Mouse (Mus musculus) CH12.LX (cell line): ENCODE measurements around the gene Spata25. TPM values are rescaled to one million over a fixed set of nuclear protein-coding genes. Genes with fewer than 3 reads are reported as not detected.
"Not testable (repeated sequence)": the region's sequence is repeated elsewhere in the genome, so short reads cannot be mapped to it uniquely, and the experiment has no call there.

ENCODE experiments used
- DNase-seq: peaks from one replicate; pipeline ENCODE4 v3.0.0-alpha.2; 2013; ENCODE audit errors: extremely low read depth
- H3K27ac ChIP-seq: 2 replicates; pipeline ENCODE4 v1.5.1; 2012; ENCODE audit warnings: low read depth, mild to moderate bottlenecking, control low read depth, moderate library complexity; ENCODE audit not compliant: insufficient read depth
- H3K27me3 ChIP-seq: replicated peaks from 2 replicates; pipeline ENCODE3; 2012; ENCODE audit warnings: inconsistent platforms
- H3K36me3 ChIP-seq, 2 experiments: replicated peaks in 1 of 2; 2 replicates each; pipeline versions ENCODE3 to v1.6.1; 2012; ENCODE audit warnings: inconsistent platforms in 1 of 2, low read length in 1 of 2, mild to moderate bottlenecking in 1 of 2, mixed read lengths in 1 of 2, moderate library complexity in 1 of 2; ENCODE audit not compliant: control insufficient read depth in 1 of 2, insufficient read depth in 1 of 2
- H3K4me1 ChIP-seq, 2 experiments: 2 replicates each; pipeline ENCODE4 v1.6.1; 2012; ENCODE audit warnings: inconsistent platforms in 1 of 2, moderate library complexity in 1 of 2; ENCODE audit not compliant: insufficient read depth in 2 of 2, control insufficient read depth in 1 of 2
- H3K4me2 ChIP-seq: 2 replicates; pipeline ENCODE4 v1.6.1; 2012; ENCODE audit warnings: low read depth, mild to moderate bottlenecking, control low read depth; ENCODE audit not compliant: poor library complexity, insufficient read depth, severe bottlenecking
- H3K4me3 ChIP-seq, 3 experiments: fragments of 150-350 bp in 1 of 3; sonication (generic) in 1 of 3; replicated peaks in 1 of 3; 2 replicates each; pipeline versions ENCODE3 to v1.5.1; 2011 to 2012; ENCODE audit warnings: low read depth in 2 of 3, low read length in 2 of 3, mild to moderate bottlenecking in 2 of 3, moderate library complexity in 2 of 3, control low read depth in 1 of 3, improper control_type of control experiment in 1 of 3, inconsistent platforms in 1 of 3, mixed read lengths in 1 of 3; ENCODE audit not compliant: poor library complexity in 1 of 3
- H3K79me2 ChIP-seq: replicated peaks from 2 replicates; pipeline ENCODE4 v1.6.1; 2012; ENCODE audit warnings: mild to moderate bottlenecking, moderate library complexity; ENCODE audit not compliant: control insufficient read depth, poor library complexity, insufficient read depth, severe bottlenecking; ENCODE audit errors: extremely low read depth
- H3K9ac ChIP-seq: 2 replicates; pipeline ENCODE4 v1.6.1; 2012; ENCODE audit warnings: low read depth, mild to moderate bottlenecking, control low read depth, moderate library complexity; ENCODE audit not compliant: insufficient read depth
- H3K9me3 ChIP-seq: replicated peaks from 2 replicates; pipeline ENCODE3; 2012; ENCODE audit warnings: low read length, inconsistent platforms, mixed read lengths
- CTCF ChIP-seq, 2 experiments: IDR thresholded peaks in 1 of 2; conservative IDR thresholded peaks in 1 of 2; 2 replicates each; pipeline ENCODE4 v1.5.1; 2011 to 2012; ENCODE audit warnings: low read depth in 2 of 2, low read length in 2 of 2, improper control_type of control experiment in 1 of 2, inconsistent platforms in 1 of 2, mild to moderate bottlenecking in 1 of 2, moderate library complexity in 1 of 2
- E2F4 ChIP-seq: IDR thresholded peaks from 2 replicates; pipeline ENCODE4 v1.6.1; 2011; ENCODE audit warnings: low read depth, low read length, improper control_type of control experiment; ENCODE audit not compliant: insufficient replicate concordance
- GABPA ChIP-seq: IDR thresholded peaks from 2 replicates; pipeline ENCODE4 v1.6.1; 2012; ENCODE audit warnings: low read depth, low read length, improper control_type of control experiment, inconsistent platforms; ENCODE audit not compliant: insufficient replicate concordance
- HCFC1 ChIP-seq: IDR thresholded peaks from 2 replicates; pipeline ENCODE4 v1.6.1; 2012; ENCODE audit warnings: low read depth, mild to moderate bottlenecking, inconsistent platforms, low read length, improper control_type of control experiment
- IRF4 ChIP-seq: IDR thresholded peaks from 2 replicates; pipeline ENCODE4 v1.6.1; 2014; ENCODE audit warnings: low read depth, mild to moderate bottlenecking, inconsistent platforms, low read length, improper control_type of control experiment
- MAX ChIP-seq: IDR thresholded peaks from 2 replicates; pipeline ENCODE4 v1.6.1; 2011; ENCODE audit warnings: low read length, improper control_type of control experiment
- MEF2A ChIP-seq: IDR thresholded peaks from 2 replicates; pipeline ENCODE4 v1.6.1; 2014; ENCODE audit warnings: low read depth, mild to moderate bottlenecking, inconsistent platforms, low read length, improper control_type of control experiment, borderline replicate concordance
- MYC ChIP-seq: IDR thresholded peaks from 2 replicates; pipeline ENCODE4 v1.6.1; 2011; ENCODE audit warnings: low read depth, mild to moderate bottlenecking, improper control_type of control experiment, low read length
- NELFE ChIP-seq: IDR thresholded peaks from 2 replicates; pipeline ENCODE4 v1.6.1; 2011; ENCODE audit warnings: low read depth, low read length, improper control_type of control experiment
- PAX5 ChIP-seq: IDR thresholded peaks from 2 replicates; pipeline ENCODE4 v1.6.1; 2012; ENCODE audit warnings: low read length, inconsistent platforms, mixed read lengths
- RCOR1 ChIP-seq: conservative IDR thresholded peaks from 2 replicates; pipeline ENCODE4 v1.6.1; 2012; ENCODE audit warnings: low read depth, mild to moderate bottlenecking, inconsistent platforms, low read length, improper control_type of control experiment
- TBP ChIP-seq: conservative IDR thresholded peaks from 2 replicates; pipeline ENCODE4 v1.6.1; 2011; ENCODE audit warnings: low read depth, low read length, improper control_type of control experiment
- USF1 ChIP-seq: IDR thresholded peaks from 2 replicates; pipeline ENCODE4 v1.6.1; 2014; ENCODE audit warnings: low read depth, mild to moderate bottlenecking, inconsistent platforms, low read length, improper control_type of control experiment
- ZMIZ1 ChIP-seq: IDR thresholded peaks from 2 replicates; pipeline ENCODE4 v1.6.1; 2012; ENCODE audit warnings: low read depth, mild to moderate bottlenecking, inconsistent platforms, low read length, improper control_type of control experiment
- dilution Hi-C: fragments of 300-500 bp; cut with MboI; formaldehyde crosslinking; loops from 2 replicates; pipeline ENCODE4 v1.14.3; 2020; ENCODE audit warnings: low sequenced_read_pairs; ENCODE audit not compliant: extremely low pct_unique_long_range_greater_than_20kb, extremely low pct_ligation_motif_present
- in situ Hi-C: fragments of 300-500 bp; cut with MboI; formaldehyde crosslinking; loops from 3 replicates; pipeline ENCODE4 v1.14.3; 2019; ENCODE audit warnings: low sequenced_read_pairs, low pct_ligation_motif_present, low pct_unique_long_range_greater_than_20kb, mixed read lengths
- polyA plus RNA-seq: library from polyadenylated mRNA; unstranded; fragments of >175 nt; gene quantifications from 2 replicates; pipeline ENCODE4 v1.2.1, GENCODE M21; 2012; ENCODE audit warnings: low read depth; ENCODE audit not compliant: insufficient read length
- total RNA-seq, 2 experiments: library from RNA; depleted of rRNA; stranded (reverse); fragments of 300-350 nt in 1 of 2; fragments of >200 nt in 1 of 2; gene quantifications; 2 replicates each; pipeline ENCODE4 v1.2.3; 2012 to 2014

Spata25 gene
- total and polyA plus RNA-seq, 3 experiments, result not detected

- in situ Hi-C loops, result no loop called here
- no peaks in the 10 kb centered on the region for H3K27me3 ChIP-seq
These were observed 27.9 kb downstream of the Spata25 start for GRCm38 (mm10) chr2:164800252-164801004.

GRCm38 (mm10) chr2:164798554-164798953 lies 29.8 kb downstream of the Spata25 start:
- H3K9me3 ChIP-seq, dilution Hi-C loops, H3K4me2 ChIP-seq, H3K27ac ChIP-seq, H3K9ac ChIP-seq, H3K4me3 ChIP-seq, H3K79me2 ChIP-seq, H3K27me3 ChIP-seq, in situ Hi-C loops: not testable (repeated sequence)
- DNase-seq, result peak; percentile 39
- H3K36me3 ChIP-seq, result peaks cover 38 to 81% of the 10 kb centered on the region in 2 experiments
- peaks cover 2 to 13% of the 10 kb centered on the region in 2 experiments; a peak in 2 of 4 replicates for H3K4me1 ChIP-seq
- TF ChIP-seq MYC (peak; percentile 65; the same call in 1 of the 2 replicates), CTCF (conservative IDR thresholded peaks at IDR 0.05 in 1 of 2, IDR thresholded peaks at IDR 0.05 in 1 of 2; ENCODE audit: low read depth in 2 of 2, low read length in 2 of 2) (peak in 1 of 2 experiments; percentile 49; a peak in 2 of 4 replicates)

More at GRCm38 (mm10) chr2:164800252-164801004, 27.9 kb downstream of the Spata25 start:
- Histone ChIP-seq H3K4me1 (peaks cover 5 to 15% of the 10 kb centered on the region in 2 experiments; a peak in 2 of 4 replicates), H3K4me2 (no peak overlapping the region), H3K79me2 (peaks cover 9% of the 10 kb centered on the region), H3K4me3 (no peak overlapping the region), H3K36me3 (peaks cover 29 to 67% of the 10 kb centered on the region in 2 experiments), H3K9ac (no peak overlapping the region), H3K27ac (no peak overlapping the region), H3K9me3 (no peaks in the 10 kb centered on the region)
- no peak for DNase-seq
- TF ChIP-seq NELFE (no peak), E2F4 (no peak), MEF2A (no peak), MAX (no peak), IRF4 (no peak), MYC (no peak), USF1 (no peak), HCFC1 (no peak), ZMIZ1 (no peak), GABPA (no peak), TBP (no peak), PAX5 (no peak), RCOR1 (no peak)
- dilution Hi-C loops, result no loop called here
